Mouse (Mus musculus): ENCODE data around the gene Hus1. TPM values are rescaled to one million over a fixed set of nuclear protein-coding genes. Genes with fewer than 3 reads are reported as not detected.

The Hus1 gene
- polyA plus RNA-seq, 1 experiment from 2014 or later, result 14.4 TPM

Other genes with a start within 250 kb of the Hus1 start
- 0.14 and 0.20 TPM in 2 replicates for gene Pkd1l1, start 37.9 kb downstream of the Hus1 start, polyA plus RNA-seq (2014; fragmentation: Nextera tagmentation; extraction: Ambion mirVana)
- gene Gm11992, start 37.4 kb upstream of the Hus1 start, polyA plus RNA-seq (2014; fragmentation: Nextera tagmentation; extraction: Ambion mirVana), result 2.3 and 2.6 TPM in 2 replicates
- gene Sun3, start 37.8 kb upstream of the Hus1 start, polyA plus RNA-seq (2014; fragmentation: Nextera tagmentation; extraction: Ambion mirVana), result 0.35 and 0.61 TPM in 2 replicates
- 7.7 and 9.3 TPM in 2 replicates for gene Upp1, start 106.9 kb upstream of the Hus1 start, polyA plus RNA-seq (2014; fragmentation: Nextera tagmentation; extraction: Ambion mirVana)
- 0.01 TPM in 1 of 2 replicates, not detected in the other for gene Abca13, start 180.8 kb upstream of the Hus1 start, polyA plus RNA-seq (2014; fragmentation: Nextera tagmentation; extraction: Ambion mirVana)